Mouse (Mus musculus) testis, adult 2 months (tissue): ENCODE data around the gene Il33. TPM values are rescaled to one million over a fixed set of nuclear protein-coding genes. Genes with fewer than 3 reads are reported as not detected.
"Not testable (repeated sequence)": the region's sequence is repeated elsewhere in the genome, so short reads cannot be mapped to it uniquely, and the experiment has no call there.

Experiments used
- H3K27ac ChIP-seq: fragments of 200-500 bp; 2 replicates; pipeline ENCODE4 v1.5.1; 2012; ENCODE audit warnings: low read depth, low read length; ENCODE audit not compliant: control insufficient read depth, insufficient read depth
- H3K27me3 ChIP-seq: fragments of 200-500 bp; 2 replicates; pipeline ENCODE4 v1.6.1; 2012; ENCODE audit warnings: mild to moderate bottlenecking, low read length, moderate library complexity; ENCODE audit not compliant: control insufficient read depth, insufficient read depth
- H3K36me3 ChIP-seq: fragments of 200-500 bp; 2 replicates; pipeline ENCODE4 v1.6.1; 2012; ENCODE audit warnings: mild to moderate bottlenecking, low read length; ENCODE audit not compliant: control insufficient read depth, insufficient read depth
- H3K4me1 ChIP-seq: fragments of 200-500 bp; 2 replicates; pipeline ENCODE4 v1.6.1; 2012; ENCODE audit warnings: low read length; ENCODE audit not compliant: control insufficient read depth, insufficient read depth
- H3K4me3 ChIP-seq: fragments of 200-500 bp; 2 replicates; pipeline ENCODE4 v1.5.1; 2012; ENCODE audit warnings: low read depth, mild to moderate bottlenecking, low read length, moderate library complexity, mixed read lengths; ENCODE audit not compliant: control insufficient read depth
- CTCF ChIP-seq: fragments of 200-500 bp; IDR thresholded peaks from 2 replicates; pipeline ENCODE4 v1.5.1; 2012; ENCODE audit warnings: low read depth, mild to moderate bottlenecking, inconsistent platforms, low read length, moderate library complexity; ENCODE audit not compliant: control insufficient read depth, insufficient read depth, insufficient replicate concordance
- POLR2A ChIP-seq: fragments of 200-500 bp; IDR thresholded peaks from 2 replicates; pipeline ENCODE4 v1.6.1; 2012; ENCODE audit warnings: low read depth, mild to moderate bottlenecking, inconsistent platforms, low read length, moderate library complexity; ENCODE audit not compliant: control insufficient read depth
- polyA plus RNA-seq: library from polyadenylated mRNA; depleted of rRNA; stranded (reverse); fragments of >200 nt; gene quantifications from 2 replicates; pipeline ENCODE4 v1.2.3, GENCODE M21; 2012

Gene Il33
- polyA plus RNA-seq, 1 experiment, result 2.1 TPM

DNA sequence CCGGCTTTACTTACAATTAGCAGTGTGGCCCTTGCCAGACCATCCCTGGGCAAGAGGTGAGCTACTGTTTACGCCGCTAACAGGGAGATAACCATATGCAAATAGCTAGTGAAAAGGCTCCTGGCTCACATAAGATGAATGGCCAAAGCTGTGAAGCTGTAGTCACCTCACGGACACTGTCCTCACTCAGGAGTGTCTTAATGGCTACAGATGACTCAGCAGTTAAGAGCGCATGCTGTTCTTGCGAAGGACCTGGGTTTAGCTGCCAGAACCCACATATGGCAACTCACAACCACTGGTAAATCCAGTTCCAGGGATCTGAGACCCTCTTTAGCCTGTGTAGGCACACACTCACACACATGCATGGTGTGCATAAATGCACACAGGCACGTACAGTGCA, 16.3 kb downstream of the Il33 start:
- Histone ChIP-seq H3K27me3 (no peaks in the 10 kb centered on the region), H3K36me3 (no peaks in the 10 kb centered on the region), H3K4me3 (no peak overlapping the region), H3K27ac (no peak overlapping the region), H3K4me1 (no peaks in the 10 kb centered on the region)
- TF ChIP-seq POLR2A, result no peak
- TF ChIP-seq CTCF, result no peak

DNA sequence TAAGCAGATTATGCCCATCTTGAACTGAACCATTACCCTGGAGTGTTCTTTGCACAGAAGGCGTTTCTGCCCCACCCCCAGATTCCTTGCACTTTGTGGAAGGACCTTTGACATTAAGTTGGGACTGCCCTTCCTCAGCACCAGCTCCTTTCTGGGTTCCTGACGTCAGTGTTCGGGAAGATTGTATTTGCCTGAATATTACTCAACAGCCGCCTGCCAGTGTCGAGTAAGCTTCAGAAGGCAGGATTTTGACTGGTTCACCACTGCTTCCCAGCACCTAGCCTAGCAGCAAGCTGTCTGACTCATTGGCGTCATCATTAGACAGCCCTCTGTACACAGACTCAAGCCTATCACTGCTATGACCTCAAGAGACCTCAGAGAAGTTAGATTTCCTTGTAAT, 17.4 kb downstream of the Il33 start:
- Histone ChIP-seq H3K4me3 (no peak overlapping the region), H3K27me3 (no peaks in the 10 kb centered on the region), H3K27ac (no peak overlapping the region), H3K36me3 (no peaks in the 10 kb centered on the region), H3K4me1 (no peaks in the 10 kb centered on the region)
- TF ChIP-seq CTCF (no peak), POLR2A (no peak)

DNA sequence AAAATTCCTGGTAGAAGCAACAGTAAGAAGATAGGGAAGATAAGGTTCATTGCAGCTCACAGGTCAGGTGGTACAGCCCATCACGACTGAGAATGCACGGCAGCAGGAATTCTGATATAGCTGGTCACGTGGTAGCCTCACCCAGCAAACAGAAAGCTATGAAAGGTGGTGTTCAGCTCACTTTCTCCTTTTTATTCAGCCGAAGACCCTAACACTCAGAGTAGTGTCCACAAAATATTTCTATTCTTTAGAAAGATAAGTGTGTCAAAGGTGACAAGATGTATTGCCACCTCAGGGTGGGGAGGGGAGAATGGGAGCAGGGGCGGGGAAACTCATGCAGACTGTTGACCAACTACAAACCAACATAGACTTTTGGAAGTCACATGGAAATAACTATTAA, 19.5 kb downstream of the Il33 start:
- Histone ChIP-seq H3K36me3 (no peaks in the 10 kb centered on the region), H3K4me3 (no peak overlapping the region), H3K27ac (no peak overlapping the region), H3K27me3 (no peaks in the 10 kb centered on the region), H3K4me1 (peaks cover 4% of the 10 kb centered on the region)
- no peak for TF ChIP-seq POLR2A
- TF ChIP-seq CTCF, result no peak

DNA sequence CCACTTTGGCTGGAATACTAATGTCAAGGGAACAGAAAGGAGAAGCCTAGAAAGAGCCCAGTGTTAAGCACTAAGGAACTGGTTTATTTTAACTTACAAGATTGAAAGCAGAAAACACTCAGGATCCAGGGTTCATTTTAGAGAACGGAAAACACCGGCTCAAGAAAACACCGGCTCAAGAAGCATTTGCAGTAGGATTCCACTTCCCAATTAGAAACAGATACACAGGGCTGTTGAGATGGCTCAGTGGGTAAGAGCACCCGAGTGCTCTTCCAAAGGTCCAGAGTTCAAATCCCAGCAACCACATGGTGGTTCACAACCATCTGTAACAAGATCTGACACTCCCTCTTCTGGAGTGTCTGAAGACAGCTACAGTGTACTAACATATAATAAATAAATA, 20.0 kb downstream of the Il33 start:
- not testable (repeated sequence) for H3K4me3 ChIP-seq

DNA sequence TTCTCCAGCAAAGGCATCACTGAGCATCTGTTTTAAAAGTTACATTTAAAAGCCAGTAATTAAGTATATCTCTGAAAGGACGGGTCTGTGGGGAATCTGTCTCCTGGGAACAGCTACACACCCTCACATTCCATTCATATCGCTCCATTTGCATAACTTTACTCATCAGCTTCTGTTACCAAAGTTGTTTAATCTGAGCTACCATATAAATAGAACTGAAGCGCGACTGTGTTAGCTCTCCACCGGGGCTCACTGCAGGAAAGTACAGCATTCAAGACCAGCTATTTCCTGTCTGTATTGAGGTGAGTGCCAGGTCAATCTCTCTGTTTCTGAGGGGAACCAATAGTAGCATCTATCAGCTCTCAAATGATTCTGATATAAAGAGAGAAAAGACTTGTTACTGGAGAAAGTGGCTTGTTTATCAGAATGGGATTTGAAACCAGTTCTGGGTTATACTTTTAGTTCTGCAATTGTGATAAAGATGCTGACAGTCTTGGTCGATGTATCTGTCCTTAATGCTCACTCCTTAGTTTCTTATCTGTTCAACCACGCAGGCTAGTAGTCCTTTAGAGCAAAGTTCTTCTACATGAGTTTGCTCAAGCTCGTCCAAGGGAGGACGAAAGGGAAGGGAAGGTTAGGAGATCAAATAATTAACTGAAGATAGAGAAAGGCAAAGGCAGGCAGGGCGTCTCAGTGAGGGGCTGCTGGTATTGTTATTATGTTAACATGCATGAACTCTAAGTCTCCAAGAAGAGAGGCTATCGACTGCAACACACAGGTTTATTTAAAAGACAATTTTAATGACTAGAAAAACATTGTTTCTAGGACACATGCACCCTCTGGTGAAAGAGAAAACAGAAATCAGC, 20.9 kb downstream of the Il33 start:
- Histone ChIP-seq H3K4me1 (peaks cover 4% of the 10 kb centered on the region), H3K27ac (no peak overlapping the region), H3K27me3 (no peaks in the 10 kb centered on the region), H3K4me3 (no peak overlapping the region), H3K36me3 (no peaks in the 10 kb centered on the region)
- TF ChIP-seq POLR2A, result no peak
- TF ChIP-seq CTCF, result no peak

More for the DNA sequence above, 20.0 kb downstream of the Il33 start:
- H3K4me1 ChIP-seq, H3K27me3 ChIP-seq, H3K36me3 ChIP-seq, H3K27ac ChIP-seq: not testable (repeated sequence)

DNA sequence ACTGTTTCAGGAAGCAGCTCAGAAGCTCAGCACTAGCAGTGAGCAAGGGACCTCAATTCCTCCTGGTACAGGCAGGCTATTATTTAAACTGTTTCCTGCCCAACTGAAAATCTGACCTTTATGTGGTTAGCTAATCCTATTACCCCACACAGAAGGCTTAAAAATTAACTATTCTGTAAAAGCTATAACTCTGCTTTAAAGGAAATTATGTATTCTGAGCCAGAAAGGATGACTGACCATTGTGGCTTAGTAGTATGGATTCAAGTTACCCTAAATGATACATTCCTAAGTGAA, 21.5 kb downstream of the Il33 start:
- Histone ChIP-seq H3K36me3 (no peaks in the 10 kb centered on the region), H3K27me3 (no peaks in the 10 kb centered on the region), H3K27ac (no peak overlapping the region), H3K4me3 (no peak overlapping the region), H3K4me1 (peaks cover 4% of the 10 kb centered on the region)
- TF ChIP-seq CTCF (no peak), POLR2A (no peak)

DNA sequence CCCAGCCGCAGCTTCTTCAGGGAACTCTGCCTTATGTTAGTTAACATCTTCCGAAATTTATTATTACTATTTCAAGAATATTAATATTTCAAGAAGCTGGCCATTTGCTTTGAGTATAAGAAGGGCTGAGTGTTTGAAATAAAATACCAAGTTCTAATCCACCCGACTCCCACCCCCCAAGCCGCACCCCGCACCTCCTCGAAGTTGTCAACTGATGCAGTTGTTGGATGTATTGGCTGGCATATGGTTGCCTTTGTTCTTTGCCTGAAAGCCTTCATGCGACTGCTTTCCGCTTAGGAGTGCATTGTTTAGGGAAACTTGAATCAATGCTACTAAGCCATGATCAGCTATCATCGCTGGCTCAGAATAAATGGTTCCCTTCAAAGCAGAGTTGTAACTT, 22.1 kb downstream of the Il33 start:
- no peak for TF ChIP-seq CTCF
- no peak for TF ChIP-seq POLR2A
- Histone ChIP-seq H3K36me3 (no peaks in the 10 kb centered on the region), H3K4me3 (no peak overlapping the region), H3K27me3 (no peaks in the 10 kb centered on the region), H3K4me1 (peaks cover 4% of the 10 kb centered on the region), H3K27ac (no peak overlapping the region)
